Mouse (Mus musculus): ENCODE measurements around the gene Ect2.

DNA sequence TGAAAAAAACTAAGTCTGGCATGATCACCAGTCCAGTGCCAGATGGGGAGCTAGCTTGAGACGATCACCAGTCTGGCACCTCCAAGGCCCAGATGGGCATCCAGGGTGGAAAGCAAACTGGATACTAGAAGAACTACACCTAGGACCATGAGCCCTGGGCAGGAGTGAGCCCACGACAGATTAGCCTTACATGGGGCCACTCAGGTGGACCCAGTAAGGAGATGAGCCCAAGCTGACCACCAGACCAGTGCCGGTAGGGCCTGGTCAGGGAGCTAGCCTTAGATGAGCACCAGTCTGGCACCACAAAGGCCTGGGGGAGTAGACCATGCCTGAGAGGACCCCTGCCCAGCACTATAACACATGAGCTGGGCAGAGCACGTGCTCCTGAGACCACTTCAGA, 44.6 kb downstream of the Ect2 start:
- TF ChIP-seq CTCF (IDR thresholded peaks at IDR 0.05; ENCODE audit: borderline replicate concordance, insufficient read depth, low read length) (no peak), POLR2A (IDR thresholded peaks at IDR 0.05; ENCODE audit: low read depth, low read length) (no peak)
